Mouse (Mus musculus) limb, embryonic 12.5 days (tissue): ENCODE measurements around the gene Btbd9. TPM values are rescaled to one million over a fixed set of nuclear protein-coding genes. Genes with fewer than 3 reads are reported as not detected.
"Not testable (repeated sequence)": the region's sequence is repeated elsewhere in the genome, so short reads cannot be mapped to it uniquely, and the experiment has no call there.

Experiments used
- ATAC-seq: fragments of 200-750 bp; cut with Nextera tagmentation; 2 replicates; pipeline ENCODE4 v1.8.0; 2017; ENCODE audit warnings: low read depth, moderate TSS enrichment; ENCODE audit not compliant: insufficient number of reproducible peaks, insufficient read depth, low FRiP score, low TSS enrichment
- H3K27ac ChIP-seq: fragments of 300-500 bp; sonication (generic); 2 replicates; pipeline ENCODE4 v1.5.1; 2016; ENCODE audit warnings: mild to moderate bottlenecking, moderate library complexity
- H3K27me3 ChIP-seq: fragments of 300-500 bp; sonication (generic); 2 replicates; pipeline ENCODE4 v1.6.1; 2016; ENCODE audit warnings: mild to moderate bottlenecking, moderate library complexity
- H3K36me3 ChIP-seq: fragments of 300-500 bp; sonication (generic); 2 replicates; pipeline ENCODE4 v1.6.1; 2016; ENCODE audit warnings: mild to moderate bottlenecking, moderate library complexity
- H3K4me1 ChIP-seq: fragments of 300-500 bp; sonication (generic); replicated peaks from 2 replicates; pipeline ENCODE4 v1.6.1; 2016
- H3K4me2 ChIP-seq: fragments of 300-500 bp; sonication (generic); 2 replicates; pipeline ENCODE4 v1.6.1; 2016; ENCODE audit warnings: mild to moderate bottlenecking, moderate library complexity
- H3K4me3 ChIP-seq: fragments of 300-500 bp; sonication (generic); replicated peaks from 2 replicates; pipeline ENCODE4 v1.5.1; 2016; ENCODE audit warnings: mild to moderate bottlenecking
- H3K9ac ChIP-seq: fragments of 300-500 bp; sonication (generic); replicated peaks from 2 replicates; pipeline ENCODE4 v1.6.1; 2016; ENCODE audit warnings: mild to moderate bottlenecking, moderate library complexity
- H3K9me3 ChIP-seq: fragments of 300-500 bp; sonication (generic); 2 replicates; pipeline ENCODE4 v1.6.1; 2016; ENCODE audit warnings: mild to moderate bottlenecking, moderate library complexity
- WGBS: fragments of 180-500 bp; shearing (Covaris S2); methylation state at CpG from one replicate; pipeline ENCODE4 v1.1.7; 2016; 5-methylcytosine and 5-hydroxymethylcytosine counted together
- polyA plus RNA-seq: library from polyadenylated mRNA; unstranded; fragments of >200 nt; fragmentation: Nextera tagmentation; extraction: Ambion mirVana; gene quantifications from 2 replicates; pipeline ENCODE4 v1.2.1, GENCODE M21; 2016

The Btbd9 gene
- polyA plus RNA-seq: 65.4 and 70.6 TPM in 2 replicates

GRCm38 (mm10) chr17:30575941-30576773 lies at the start of gene Btbd9:
TSS of gene Btbd9 (minus strand) at chr17:30576488.
- no peaks in the 10 kb centered on the region for H3K27me3 ChIP-seq
- under 1% methylated on average over 69 of the region's 94 CpGs for WGBS
- ATAC-seq: peak; percentile 89

DNA sequence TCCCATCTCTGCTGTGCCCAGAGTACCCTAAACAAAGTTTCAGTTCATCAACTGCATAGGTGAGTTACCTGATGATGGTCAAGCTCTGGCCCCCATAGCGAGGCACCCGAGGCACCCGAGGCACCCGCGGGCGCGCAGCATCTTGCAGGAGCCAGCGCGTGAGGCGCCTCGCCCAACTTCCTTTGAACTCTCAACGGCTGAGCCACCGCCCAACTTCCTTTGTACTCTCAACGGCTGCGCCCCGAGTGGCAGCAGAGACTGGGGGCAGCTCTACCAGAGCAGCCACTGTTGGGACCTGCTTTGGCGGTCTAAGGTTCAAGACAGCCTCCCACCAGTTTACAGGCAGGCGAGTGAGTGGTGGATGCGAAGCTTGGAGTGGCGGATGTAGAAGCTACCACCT lies 47.8 kb upstream of the Btbd9 start, which contains the start of gene Dnah8:
TSS of gene Dnah8 (plus strand) at position 223 of the 400 bp plus-strand sequence.
- H3K4me3 ChIP-seq, H3K9ac ChIP-seq, H3K36me3 ChIP-seq, H3K4me1 ChIP-seq, H3K27ac ChIP-seq, ATAC-seq, H3K9me3 ChIP-seq, H3K4me2 ChIP-seq, H3K27me3 ChIP-seq: not testable (repeated sequence)
- no CpG with 5 or more reads among the region's 20 CpGs for WGBS

More at GRCm38 (mm10) chr17:30575941-30576773, at the start of gene Btbd9:
- Histone ChIP-seq H3K9me3 (no peaks in the 10 kb centered on the region), H3K4me2 (peak within 1 kb of the TSS; percentile 65), H3K9ac (peak within 1 kb of the TSS; percentile 69), H3K36me3 (no peaks in the 10 kb centered on the region), H3K27ac (peak within 1 kb of the TSS; percentile 86), H3K4me1 (peaks cover 18% of the 10 kb centered on the region), H3K4me3 (peak within 1 kb of the TSS; percentile 63)

GRCm38 (mm10) chr17:30623200-30623599 lies 46.9 kb upstream of the Btbd9 start:
- Histone ChIP-seq H3K9ac (no peak overlapping the region), H3K4me3 (no peak overlapping the region), H3K27me3 (no peaks in the 10 kb centered on the region), H3K27ac (no peak overlapping the region), H3K36me3 (no peaks in the 10 kb centered on the region), H3K4me2 (no peak overlapping the region), H3K4me1 (peaks cover 11% of the 10 kb centered on the region), H3K9me3 (no peaks in the 10 kb centered on the region)
- 79% methylated on average over 3 of the region's 3 CpGs for WGBS
- no peak for ATAC-seq

GRCm38 (mm10) chr17:30621450-30621849 lies 45.2 kb upstream of the Btbd9 start:
- ATAC-seq: no peak
- 71% methylated on average over 4 of the region's 4 CpGs for WGBS
- H3K4me1 ChIP-seq: peaks cover 11% of the 10 kb centered on the region

DNA sequence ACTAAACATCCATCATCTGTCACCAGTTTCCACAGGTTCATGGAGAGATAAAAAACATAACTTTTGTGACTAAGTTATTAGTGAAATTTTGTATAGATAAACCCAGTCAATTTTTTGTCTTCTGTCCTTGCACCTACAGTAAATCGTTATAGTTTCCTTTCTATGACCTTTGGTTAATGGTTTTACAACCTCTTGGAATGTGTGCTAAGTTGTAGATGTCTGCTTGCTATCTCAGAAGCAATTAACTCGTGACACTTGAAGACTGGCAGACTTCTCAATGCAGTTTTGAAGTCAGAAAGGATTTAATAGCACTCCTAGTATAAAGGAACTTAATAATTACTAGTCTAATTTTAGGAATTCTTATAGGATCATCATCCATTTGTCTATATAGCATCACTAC lies 44.3 kb upstream of the Btbd9 start:
- no peak overlapping the region for H3K4me2 ChIP-seq
- H3K9ac ChIP-seq: no peak overlapping the region
- peaks cover 11% of the 10 kb centered on the region for H3K4me1 ChIP-seq
- no peaks in the 10 kb centered on the region for H3K27me3 ChIP-seq
- no peak overlapping the region for H3K4me3 ChIP-seq
- no peaks in the 10 kb centered on the region for H3K9me3 ChIP-seq
- no peaks in the 10 kb centered on the region for H3K36me3 ChIP-seq
- H3K27ac ChIP-seq: no peak overlapping the region
- 24% methylated on average over 2 of the region's 2 CpGs for WGBS
- no peak for ATAC-seq

More at GRCm38 (mm10) chr17:30621450-30621849, 45.2 kb upstream of the Btbd9 start:
- Histone ChIP-seq H3K9me3 (no peaks in the 10 kb centered on the region), H3K36me3 (no peaks in the 10 kb centered on the region), H3K27me3 (no peaks in the 10 kb centered on the region), H3K4me2 (no peak overlapping the region), H3K9ac (no peak overlapping the region), H3K4me3 (no peak overlapping the region), H3K27ac (no peak overlapping the region)

- Histone ChIP-seq H3K27ac (no peak overlapping the region), H3K27me3 (no peaks in the 10 kb centered on the region), H3K9ac (no peak overlapping the region), H3K4me1 (peaks cover 11% of the 10 kb centered on the region), H3K9me3 (no peaks in the 10 kb centered on the region), H3K4me2 (no peak overlapping the region), H3K4me3 (no peak overlapping the region), H3K36me3 (no peaks in the 10 kb centered on the region)
- WGBS: 31% methylated on average over 2 of the region's 2 CpGs
- no peak for ATAC-seq
These were observed 42.9 kb upstream of the Btbd9 start for GRCm38 (mm10) chr17:30619153-30619552.

- Histone ChIP-seq H3K27me3 (no peaks in the 10 kb centered on the region), H3K9me3 (no peaks in the 10 kb centered on the region), H3K4me3 (no peak overlapping the region), H3K27ac (no peak overlapping the region), H3K4me2 (no peak overlapping the region), H3K4me1 (peaks cover 11% of the 10 kb centered on the region), H3K36me3 (no peaks in the 10 kb centered on the region), H3K9ac (no peak overlapping the region)
- 86% methylated on average over 3 of the region's 3 CpGs for WGBS
- ATAC-seq: no peak
These were observed 42.0 kb upstream of the Btbd9 start for GRCm38 (mm10) chr17:30618136-30618891.

GRCm38 (mm10) chr17:30616203-30616602 lies 39.9 kb upstream of the Btbd9 start:
- H3K4me2 ChIP-seq: no peak overlapping the region
- 88% methylated on average over 5 of the region's 5 CpGs for WGBS

GRCm38 (mm10) chr17:30613350-30613749 lies 37.1 kb upstream of the Btbd9 start:
- H3K4me3 ChIP-seq: no peak overlapping the region
- H3K27me3 ChIP-seq: no peaks in the 10 kb centered on the region
- no peak overlapping the region for H3K4me2 ChIP-seq
- peaks cover 20% of the 10 kb centered on the region for H3K4me1 ChIP-seq
- H3K9ac ChIP-seq: no peak overlapping the region
- no peaks in the 10 kb centered on the region for H3K9me3 ChIP-seq
- H3K27ac ChIP-seq: no peak overlapping the region
- no peak for ATAC-seq
- 0 out of 2 replicates have a peak, but pooled peaks cover 2% of the 10 kb centered on the region for H3K36me3 ChIP-seq

More at GRCm38 (mm10) chr17:30616203-30616602, 39.9 kb upstream of the Btbd9 start:
- no peak overlapping the region for H3K4me3 ChIP-seq
- no peaks in the 10 kb centered on the region for H3K36me3 ChIP-seq
- H3K4me1 ChIP-seq: peaks cover 15% of the 10 kb centered on the region
- H3K9me3 ChIP-seq: no peaks in the 10 kb centered on the region
- H3K9ac ChIP-seq: no peak overlapping the region
- ATAC-seq: no peak
- H3K27me3 ChIP-seq: no peaks in the 10 kb centered on the region
- H3K27ac ChIP-seq: no peak overlapping the region

- Histone ChIP-seq H3K4me2 (peak overlapping the region; percentile 64), H3K4me1 (peaks cover 30% of the 10 kb centered on the region), H3K36me3 (0 out of 2 replicates have a peak, but pooled peaks cover 2% of the 10 kb centered on the region), H3K9me3 (no peaks in the 10 kb centered on the region), H3K27me3 (no peaks in the 10 kb centered on the region), H3K4me3 (peak overlapping the region; percentile 68), H3K9ac (peak overlapping the region; percentile 84), H3K27ac (peak overlapping the region; percentile 89)
- peak; percentile 100 for ATAC-seq
- WGBS: under 1% methylated on average over 34 of the region's 34 CpGs
These were observed 36.0 kb upstream of the Btbd9 start for GRCm38 (mm10) chr17:30612075-30612859.
